Mouse (Mus musculus): ENCODE results near the gene Ctrl.
A peak's percentile ranks its signal among the peaks of the same experiment; 100 is the strongest.
"Not testable (repeated sequence)": the region's sequence is repeated elsewhere in the genome, so short reads cannot be mapped to it uniquely, and the experiment has no call there.

The Ctrl gene

GRCm38 (mm10) chr8:105933762-105934161 lies at the start of gene Ctrl:
TSS of gene Ctrl (minus strand) at chr8:105933862.
- no peak for DNase-seq

GRCm38 (mm10) chr8:105983406-105983805 lies 49.7 kb upstream of the Ctrl start:
- DNase-seq, result not testable (repeated sequence)

- DNase-seq, result no peak
Measured at GRCm38 (mm10) chr8:105981146-105981545, 47.5 kb upstream of the Ctrl start.

- peak; percentile 32 for DNase-seq
Measured at GRCm38 (mm10) chr8:105979325-105979724, 45.7 kb upstream of the Ctrl start, which contains the start of gene Dpep3. TSS of gene Dpep3 (minus strand) at chr8:105979429.

GRCm38 (mm10) chr8:105975363-105975762 lies 41.7 kb upstream of the Ctrl start:
- DNase-seq, result no peak

GRCm38 (mm10) chr8:105971019-105971720 lies 37.5 kb upstream of the Ctrl start:
- DNase-seq, result no peak

- DNase-seq, result no peak
Measured at GRCm38 (mm10) chr8:105969367-105969766, 35.7 kb upstream of the Ctrl start.

GRCm38 (mm10) chr8:105966692-105967311 lies 33.1 kb upstream of the Ctrl start:
- peak; percentile 71 for DNase-seq

GRCm38 (mm10) chr8:105965905-105966341 lies 32.3 kb upstream of the Ctrl start, which contains the start of gene Slc12a4:
TSS of gene Slc12a4 (minus strand) at chr8:105966097.
- DNase-seq, result peak; percentile 91

GRCm38 (mm10) chr8:105965266-105965904 lies 31.7 kb upstream of the Ctrl start:
- peak; percentile 77 for DNase-seq

GRCm38 (mm10) chr8:105964506-105965265 lies 31.0 kb upstream of the Ctrl start:
- DNase-seq, result no peak

GRCm38 (mm10) chr8:105961536-105961935 lies 27.9 kb upstream of the Ctrl start:
- DNase-seq, result no peak

GRCm38 (mm10) chr8:105961101-105961500 lies 27.4 kb upstream of the Ctrl start:
- peak; percentile 50 for DNase-seq

GRCm38 (mm10) chr8:105959350-105959749 lies 25.7 kb upstream of the Ctrl start:
- DNase-seq, result no peak

- no peak for DNase-seq
Measured at GRCm38 (mm10) chr8:105957813-105958212, 24.2 kb upstream of the Ctrl start.

GRCm38 (mm10) chr8:105956556-105956955 lies 22.9 kb upstream of the Ctrl start:
- DNase-seq, result no peak

- no peak for DNase-seq
Measured at GRCm38 (mm10) chr8:105951057-105951659, 17.5 kb upstream of the Ctrl start.

- DNase-seq, result no peak
Measured at GRCm38 (mm10) chr8:105949350-105949749, 15.7 kb upstream of the Ctrl start.

GRCm38 (mm10) chr8:105943321-105943739 lies 9.7 kb upstream of the Ctrl start, which contains the start of gene Lcat:
TSS of gene Lcat (minus strand) at chr8:105943382.
- DNase-seq, result no peak

- no peak for DNase-seq
Measured at GRCm38 (mm10) chr8:105942542-105942941, 8.9 kb upstream of the Ctrl start.

- DNase-seq, result no peak
Measured at GRCm38 (mm10) chr8:105942026-105942425, 8.4 kb upstream of the Ctrl start.

GRCm38 (mm10) chr8:105938306-105938669 lies 4.6 kb upstream of the Ctrl start, which contains the start of gene Psmb10:
TSS of gene Psmb10 (minus strand) at chr8:105938444.
- peak; percentile 56 for DNase-seq

All from thymus, postnatal 4 days (tissue).